Comparison of ENCODE assay signal across 9 mouse cellular contexts in the genomic region with DNA sequence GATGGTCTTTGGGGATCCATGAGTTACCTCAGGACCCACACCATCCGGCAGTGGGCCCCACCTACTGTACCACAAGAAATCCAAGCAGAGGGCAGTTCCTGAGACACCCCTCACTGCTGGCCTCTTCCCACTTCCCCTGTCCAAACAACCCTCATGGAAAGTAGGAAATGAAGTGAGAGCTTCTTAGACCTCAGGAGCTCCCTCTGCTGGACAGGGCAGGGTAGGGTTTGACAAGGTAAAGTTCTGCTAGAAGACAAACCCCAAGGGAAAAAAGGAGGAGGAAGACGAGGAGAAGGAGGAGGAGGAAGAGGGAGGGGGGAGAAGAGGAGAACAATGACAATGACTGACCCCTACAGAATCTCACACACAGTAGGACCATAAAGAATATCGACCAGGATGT. TPM values are rescaled to one million over a fixed set of nuclear protein-coding genes. Genes with fewer than 3 reads are reported as not detected.
DNase-seq lines count a peak whose midpoint lies in the region; ATAC-seq and TF ChIP-seq lines count a peak whose summit lies in the region.
"Had no signal": no experiment of that assay in that cellular context is flagged by ENCODE, and none has a peak within 500 bp of the region (broad histone marks: within the 10 kb centered on the region; RNA-seq: fewer than 3 reads in every experiment).

No protein-coding gene starts in this region.

- H3K27ac ChIP-seq in liver, adult 2 months (replicated peaks; ENCODE audit: insufficient read depth, low read depth, low read length), result no peak overlapping the region
- no peak overlapping the region for H3K27ac ChIP-seq in liver, embryonic 12.5 days
- no peak overlapping the region for H3K27ac ChIP-seq in intestine, postnatal 0 days (ENCODE audit: low read depth, low read length)
- H3K27ac ChIP-seq in forebrain, embryonic 12.5 days, result no peak overlapping the region
- H3K27ac ChIP-seq: heart, embryonic 15.5 days had no signal

- no peak overlapping the region for H3K4me3 ChIP-seq in liver, adult 2 months (ENCODE audit: insufficient read depth, low read depth, low read length)
- H3K4me3 ChIP-seq in liver, embryonic 12.5 days, result no peak overlapping the region
- no peak overlapping the region for H3K4me3 ChIP-seq in intestine, postnatal 0 days (ENCODE audit: low read depth, low read length)
- H3K4me3 ChIP-seq in forebrain, embryonic 12.5 days (replicated peaks), result no peak overlapping the region
- H3K4me3 ChIP-seq: heart, embryonic 15.5 days had no signal

- no peaks in the 10 kb centered on the region for H3K27me3 ChIP-seq in liver, adult 2 months (ENCODE audit: control insufficient read depth, insufficient read depth, low read length)
- H3K27me3 ChIP-seq in liver, embryonic 12.5 days (replicated peaks), result peaks cover 21% of the 10 kb centered on the region
- no peaks in the 10 kb centered on the region for H3K27me3 ChIP-seq in intestine, postnatal 0 days (replicated peaks; ENCODE audit: control insufficient read depth, insufficient read depth, low read length)
- 0 out of 2 replicates have a peak, but pooled peaks cover 2% of the 10 kb centered on the region for H3K27me3 ChIP-seq in forebrain, embryonic 12.5 days

- DNase-seq in cerebellum, adult 9-10 months, result peak; percentile 18
- no peak for DNase-seq in cerebellum, adult 11 months
- peak; percentile 35 for DNase-seq in liver, adult 2 months (ENCODE audit: extremely low read depth, low read depth, low spot score)
- DNase-seq in adrenal gland, postnatal 14 days, result peak; percentile 71
- DNase-seq in naive thymus-derived CD4-positive, alpha-beta T cell, adult 2 months (ENCODE audit: low read depth), result peak; percentile 38

- H3K9ac ChIP-seq in liver, adult 2 months (ENCODE audit: low read depth, low read length), result no peak overlapping the region
- no peak overlapping the region for H3K9ac ChIP-seq in liver, embryonic 12.5 days
- H3K9ac ChIP-seq in intestine, postnatal 0 days (ENCODE audit: low read depth, low read length), result no peak overlapping the region
- no peak overlapping the region for H3K9ac ChIP-seq in forebrain, embryonic 12.5 days
- H3K9ac ChIP-seq: heart, embryonic 15.5 days had no signal

- 53% methylated on average over 3 of the region's 3 CpGs for WGBS in liver, adult 2 months
- WGBS in liver, embryonic 12.5 days (ENCODE audit: insufficient replicate concordance), result 34% methylated on average over 3 of the region's 3 CpGs
- 68% methylated on average over 3 of the region's 3 CpGs for WGBS in intestine, postnatal 0 days
- WGBS in forebrain, embryonic 12.5 days, result 61% methylated on average over 3 of the region's 3 CpGs

- no peaks in the 10 kb centered on the region for H3K36me3 ChIP-seq in liver, adult 2 months (ENCODE audit: control insufficient read depth, insufficient read depth, low read length)
- no peaks in the 10 kb centered on the region for H3K36me3 ChIP-seq in liver, embryonic 12.5 days
- no peaks in the 10 kb centered on the region for H3K36me3 ChIP-seq in intestine, postnatal 0 days (ENCODE audit: control insufficient read depth, insufficient read depth)
- no peaks in the 10 kb centered on the region for H3K36me3 ChIP-seq in forebrain, embryonic 12.5 days (replicated peaks)
- H3K36me3 ChIP-seq: heart, embryonic 15.5 days had no signal

- no peaks in the 10 kb centered on the region for H3K9me3 ChIP-seq in liver, embryonic 12.5 days (replicated peaks)
- H3K9me3 ChIP-seq in intestine, postnatal 0 days (ENCODE audit: control insufficient read depth), result no peaks in the 10 kb centered on the region
- H3K9me3 ChIP-seq in forebrain, embryonic 12.5 days, result no peaks in the 10 kb centered on the region
- H3K9me3 ChIP-seq: heart, embryonic 15.5 days had no signal

- H3K79me2 ChIP-seq in liver, adult 2 months (ENCODE audit: control insufficient read depth, insufficient read depth, low read length), result no peaks in the 10 kb centered on the region

- peak; percentile 69; the same call in 1 of the 2 replicates for TF ChIP-seq CTCF in liver, adult 2 months (IDR thresholded peaks at IDR 0.05; ENCODE audit: low read depth, low read length)
- peak; percentile 76 for TF ChIP-seq CTCF in intestine, postnatal 0 days (IDR thresholded peaks at IDR 0.05; ENCODE audit: low read depth)

- no peak for ATAC-seq in liver, embryonic 12.5 days
- no peak for ATAC-seq in intestine, postnatal 0 days
- ATAC-seq in forebrain, embryonic 12.5 days (ENCODE audit: low FRiP score), result no peak

- no peak for TF ChIP-seq POLR2A in liver, adult 2 months (IDR thresholded peaks at IDR 0.05; ENCODE audit: extremely low read depth, insufficient read depth, low read length)

- no peak overlapping the region for H3K4me2 ChIP-seq in liver, embryonic 12.5 days
- H3K4me2 ChIP-seq in intestine, postnatal 0 days (replicated peaks; ENCODE audit: low read depth), result no peak overlapping the region
- no peak overlapping the region for H3K4me2 ChIP-seq in forebrain, embryonic 12.5 days
- H3K4me2 ChIP-seq: heart, embryonic 15.5 days had no signal

- H3K4me1 ChIP-seq in liver, adult 2 months (ENCODE audit: control insufficient read depth, insufficient read depth, low read length), result no peaks in the 10 kb centered on the region
- no peaks in the 10 kb centered on the region for H3K4me1 ChIP-seq in liver, embryonic 12.5 days
- no peaks in the 10 kb centered on the region for H3K4me1 ChIP-seq in intestine, postnatal 0 days (replicated peaks; ENCODE audit: control insufficient read depth, insufficient read depth, low read length)
- 0 out of 2 replicates have a peak, but pooled peaks cover 6% of the 10 kb centered on the region for H3K4me1 ChIP-seq in forebrain, embryonic 12.5 days

RNA-seq across cellular contexts. Expression of a gene that starts 46.4 kb away (rescaled TPM):
- total RNA-seq in liver, adult 2 months (2014; rRNA removed), result not detected in 2 replicates
- not detected in 2 replicates for polyA plus RNA-seq in liver, adult 2 months (2012; rRNA removed)
- not detected in 2 replicates for polyA plus RNA-seq in liver, embryonic 12.5 days (2016; fragmentation: Nextera tagmentation; extraction: Ambion mirVana)
- total RNA-seq in adrenal gland, postnatal 14 days (2021), result 0.26 TPM in 1 of 2 replicates, not detected in the other
- polyA plus RNA-seq in intestine, postnatal 0 days (2015; fragmentation: Nextera tagmentation; extraction: Ambion mirVana), result not detected in 2 replicates
- 27.5 and 30.8 TPM in 2 replicates for polyA plus RNA-seq in forebrain, embryonic 12.5 days (2016; fragmentation: Nextera tagmentation; extraction: Ambion mirVana)
- polyA plus RNA-seq: heart, embryonic 15.5 days had no signal

Comparison
In these comparisons a context has a peak if more than half of its experiments do, and no peak if none do; other contexts are left out.
1. RNA of a gene that starts 46.4 kb away (polyA plus RNA-seq): 27.5 to 30.8 TPM in forebrain, embryonic 12.5 days; not detected in liver, embryonic 12.5 days, not detected in liver, adult 2 months and not detected in intestine, postnatal 0 days; every median in the first group is over 10 times any median in the second.